Mouse (Mus musculus) megakaryocyte, embryonic 14.5 days (primary cell): ENCODE results near the gene Slc29a1. TPM values are rescaled to one million over a fixed set of nuclear protein-coding genes. Genes with fewer than 3 reads are reported as not detected.

Experiments
- H3K27me3 ChIP-seq: replicated peaks from 2 replicates; pipeline ENCODE3; 2012; ENCODE audit warnings: inconsistent platforms
- H3K36me3 ChIP-seq: replicated peaks from 2 replicates; pipeline ENCODE3; 2012; ENCODE audit warnings: low read length, inconsistent platforms, mixed read lengths
- H3K4me1 ChIP-seq: 2 replicates; pipeline ENCODE4 v1.6.1; 2012; ENCODE audit warnings: inconsistent platforms
- H3K4me3 ChIP-seq: replicated peaks from 2 replicates; pipeline ENCODE3; 2012; ENCODE audit warnings: moderate library complexity, mild to moderate bottlenecking, inconsistent platforms
- H3K9me3 ChIP-seq: 2 replicates; pipeline ENCODE4 v1.6.1; 2012; ENCODE audit warnings: inconsistent platforms
- FLI1 ChIP-seq: IDR thresholded peaks from 2 replicates; pipeline ENCODE4 v1.6.1; 2012; ENCODE audit warnings: low read length, inconsistent platforms, mixed read lengths
- GATA1 ChIP-seq: IDR thresholded peaks from 3 replicates; pipeline ENCODE4 v1.6.1; 2012; ENCODE audit warnings: mixed read lengths, low read length, inconsistent platforms, borderline replicate concordance
- polyA plus RNA-seq: library from polyadenylated mRNA; stranded (reverse); fragments of >175 nt; gene quantifications from 2 replicates; pipeline ENCODE4 v1.2.3, GENCODE M21; 2012; ENCODE audit warnings: low replicate concordance; ENCODE audit not compliant: insufficient read depth

Gene Slc29a1
- polyA plus RNA-seq, 1 experiment: 24.7 TPM

GRCm38 (mm10) chr17:45573780-45574123 is 25.7 kb downstream of the Slc29a1 start:
- H3K36me3 ChIP-seq: peaks cover 32% of the 10 kb centered on the region
- H3K9me3 ChIP-seq: no peaks in the 10 kb centered on the region
- no peak for TF ChIP-seq FLI1
- no peak for TF ChIP-seq GATA1
- no peaks in the 10 kb centered on the region for H3K27me3 ChIP-seq
- peaks cover 38% of the 10 kb centered on the region for H3K4me1 ChIP-seq
- peak overlapping the region; percentile 98 for H3K4me3 ChIP-seq

- Histone ChIP-seq H3K27me3 (no peaks in the 10 kb centered on the region), H3K4me1 (peaks cover 41% of the 10 kb centered on the region), H3K36me3 (peaks cover 37% of the 10 kb centered on the region), H3K9me3 (no peaks in the 10 kb centered on the region), H3K4me3 (peak within 1 kb of the TSS; percentile 98)
- TF ChIP-seq GATA1 (no peak), FLI1 (no peak)
These were observed 26.2 kb downstream of the Slc29a1 start, which contains the start of gene Hsp90ab1 for GRCm38 (mm10) chr17:45573087-45573779. TSS of gene Hsp90ab1 (minus strand) at chr17:45573271.

- TF ChIP-seq GATA1: no peak
- TF ChIP-seq FLI1: no peak
- no peaks in the 10 kb centered on the region for H3K27me3 ChIP-seq
- H3K4me1 ChIP-seq: peaks cover 47% of the 10 kb centered on the region
- H3K4me3 ChIP-seq: peak overlapping the region; percentile 98
- no peaks in the 10 kb centered on the region for H3K9me3 ChIP-seq
- H3K36me3 ChIP-seq: peaks cover 45% of the 10 kb centered on the region
These were observed 27.0 kb downstream of the Slc29a1 start for GRCm38 (mm10) chr17:45572103-45573086.

GRCm38 (mm10) chr17:45569999-45570398 is 29.4 kb downstream of the Slc29a1 start:
- TF ChIP-seq GATA1: no peak
- no peak for TF ChIP-seq FLI1
- no peaks in the 10 kb centered on the region for H3K9me3 ChIP-seq
- H3K4me1 ChIP-seq: peaks cover 64% of the 10 kb centered on the region
- H3K27me3 ChIP-seq: no peaks in the 10 kb centered on the region
- H3K4me3 ChIP-seq: no peak overlapping the region
- H3K36me3 ChIP-seq: peaks cover 69% of the 10 kb centered on the region

- peaks cover 64% of the 10 kb centered on the region for H3K4me1 ChIP-seq
- TF ChIP-seq FLI1: no peak
- no peak for TF ChIP-seq GATA1
- no peaks in the 10 kb centered on the region for H3K9me3 ChIP-seq
- H3K36me3 ChIP-seq: peaks cover 71% of the 10 kb centered on the region
- no peaks in the 10 kb centered on the region for H3K27me3 ChIP-seq
- no peak overlapping the region for H3K4me3 ChIP-seq
These were observed 30.4 kb downstream of the Slc29a1 start for GRCm38 (mm10) chr17:45568990-45569389.

- H3K9me3 ChIP-seq: no peaks in the 10 kb centered on the region
- TF ChIP-seq GATA1 (no peak), FLI1 (no peak)
- peaks cover 79% of the 10 kb centered on the region for H3K36me3 ChIP-seq
- H3K4me3 ChIP-seq: no peak overlapping the region
- no peaks in the 10 kb centered on the region for H3K27me3 ChIP-seq
- H3K4me1 ChIP-seq: peaks cover 71% of the 10 kb centered on the region
These were observed 32.2 kb downstream of the Slc29a1 start for GRCm38 (mm10) chr17:45567162-45567601.

- H3K27me3 ChIP-seq: no peaks in the 10 kb centered on the region
- H3K4me1 ChIP-seq: peaks cover 69% of the 10 kb centered on the region
- no peaks in the 10 kb centered on the region for H3K9me3 ChIP-seq
- H3K4me3 ChIP-seq: no peak overlapping the region
- peaks cover 81% of the 10 kb centered on the region for H3K36me3 ChIP-seq
- TF ChIP-seq GATA1 (no peak), FLI1 (no peak)
These were observed 32.8 kb downstream of the Slc29a1 start for GRCm38 (mm10) chr17:45566360-45567161.

- no peaks in the 10 kb centered on the region for H3K9me3 ChIP-seq
- peaks cover 63% of the 10 kb centered on the region for H3K4me1 ChIP-seq
- peaks cover 78% of the 10 kb centered on the region for H3K36me3 ChIP-seq
- no peak overlapping the region for H3K4me3 ChIP-seq
- no peaks in the 10 kb centered on the region for H3K27me3 ChIP-seq
- TF ChIP-seq FLI1 (no peak), GATA1 (no peak)
These were observed 33.4 kb downstream of the Slc29a1 start for GRCm38 (mm10) chr17:45566031-45566359.

- TF ChIP-seq FLI1: no peak
- TF ChIP-seq GATA1: no peak
- Histone ChIP-seq H3K36me3 (peaks cover 78% of the 10 kb centered on the region), H3K27me3 (peaks cover 5% of the 10 kb centered on the region), H3K4me1 (peaks cover 60% of the 10 kb centered on the region), H3K9me3 (no peaks in the 10 kb centered on the region), H3K4me3 (peak overlapping the region; percentile 99)
These were observed 34.3 kb downstream of the Slc29a1 start for GRCm38 (mm10) chr17:45565103-45565502.
